Mouse (Mus musculus) gonadal fat pad, adult 2 months (tissue): ENCODE data around the gene Pdgfa. TPM values are rescaled to one million over a fixed set of nuclear protein-coding genes. Genes with fewer than 3 reads are reported as not detected.

ENCODE experiments used
- DNase-seq: peaks from one replicate; pipeline ENCODE4 v3.0.0-alpha.2; 2012; ENCODE audit warnings: low read depth
- polyA plus RNA-seq: library from polyadenylated mRNA; depleted of rRNA; stranded (reverse); fragments of >200 nt; gene quantifications from 2 replicates; pipeline ENCODE4 v1.2.3, GENCODE M21; 2012

Gene Pdgfa
- polyA plus RNA-seq, 1 experiment: 14.6 TPM

GRCm38 (mm10) chr5:138994786-138995720, 2.1 kb downstream of the Pdgfa start:
- DNase-seq: no peak

DNA sequence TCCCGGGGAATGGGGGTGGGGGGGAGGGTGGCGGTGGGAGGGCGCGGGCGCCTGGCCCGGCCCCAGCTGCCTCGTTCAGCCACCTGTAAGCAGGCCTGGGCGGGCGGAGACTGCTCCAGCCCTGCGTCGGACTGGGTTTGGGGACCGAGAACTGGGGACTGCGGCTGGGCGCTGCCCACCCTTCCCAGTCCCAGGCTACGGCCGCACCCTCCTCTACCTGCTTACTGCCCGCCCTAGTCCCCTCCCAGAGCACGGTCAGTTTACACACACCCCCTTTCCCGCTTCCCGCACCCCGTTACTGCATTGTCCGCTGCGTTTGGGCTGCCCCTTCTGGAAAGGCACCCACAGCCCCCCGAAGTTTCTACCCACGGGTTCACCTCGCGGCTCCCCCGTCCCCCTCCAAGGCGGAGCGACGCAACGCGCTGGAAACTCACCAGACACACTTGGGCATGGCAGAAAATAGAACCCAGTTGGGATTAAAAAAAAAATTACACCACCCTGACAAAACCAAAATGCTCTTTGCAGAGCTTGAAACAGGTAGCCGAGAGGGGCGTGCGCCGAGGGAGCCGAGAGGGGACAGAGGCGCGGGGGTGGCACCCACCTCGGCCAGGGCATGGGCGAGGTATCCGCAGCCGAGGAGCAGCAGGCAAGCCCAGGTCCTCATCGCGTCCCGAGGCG, 2.9 kb downstream of the Pdgfa start:
- no peak for DNase-seq

DNA sequence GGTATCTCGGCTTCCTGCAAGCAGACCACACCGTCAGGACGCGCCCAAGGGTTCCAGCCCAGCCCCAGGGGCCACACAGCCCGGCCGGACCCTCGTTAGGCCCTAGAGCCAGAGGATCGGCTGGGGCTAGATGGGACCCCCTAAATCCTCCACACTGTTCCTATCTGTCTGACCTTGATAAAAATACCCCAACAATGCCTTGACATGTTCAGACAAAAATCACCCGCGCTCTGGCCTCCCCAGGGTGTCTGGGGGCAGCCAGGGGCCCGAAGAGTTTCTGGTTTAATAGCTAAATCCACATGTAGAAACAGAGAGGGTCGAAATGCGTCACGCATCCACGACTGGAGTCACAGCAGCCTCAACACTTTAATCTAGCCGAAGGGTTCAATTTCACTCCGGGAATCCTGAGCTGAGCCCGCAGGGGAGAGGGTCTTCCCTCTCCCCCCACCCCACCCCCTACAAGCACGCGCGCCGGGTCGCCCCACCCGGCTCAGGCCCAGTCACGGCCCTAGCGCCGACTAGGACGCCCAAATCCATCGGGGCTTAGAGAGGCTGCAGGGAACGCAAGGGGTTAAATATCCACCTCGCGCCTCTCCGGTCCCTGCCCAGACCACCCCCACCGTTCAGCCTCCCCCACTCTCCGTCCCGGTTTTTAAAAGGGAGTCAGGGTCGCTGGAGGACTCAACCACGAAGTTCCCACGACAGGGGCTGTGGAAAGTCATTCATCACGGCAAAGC, 3.6 kb downstream of the Pdgfa start:
- no peak for DNase-seq

DNA sequence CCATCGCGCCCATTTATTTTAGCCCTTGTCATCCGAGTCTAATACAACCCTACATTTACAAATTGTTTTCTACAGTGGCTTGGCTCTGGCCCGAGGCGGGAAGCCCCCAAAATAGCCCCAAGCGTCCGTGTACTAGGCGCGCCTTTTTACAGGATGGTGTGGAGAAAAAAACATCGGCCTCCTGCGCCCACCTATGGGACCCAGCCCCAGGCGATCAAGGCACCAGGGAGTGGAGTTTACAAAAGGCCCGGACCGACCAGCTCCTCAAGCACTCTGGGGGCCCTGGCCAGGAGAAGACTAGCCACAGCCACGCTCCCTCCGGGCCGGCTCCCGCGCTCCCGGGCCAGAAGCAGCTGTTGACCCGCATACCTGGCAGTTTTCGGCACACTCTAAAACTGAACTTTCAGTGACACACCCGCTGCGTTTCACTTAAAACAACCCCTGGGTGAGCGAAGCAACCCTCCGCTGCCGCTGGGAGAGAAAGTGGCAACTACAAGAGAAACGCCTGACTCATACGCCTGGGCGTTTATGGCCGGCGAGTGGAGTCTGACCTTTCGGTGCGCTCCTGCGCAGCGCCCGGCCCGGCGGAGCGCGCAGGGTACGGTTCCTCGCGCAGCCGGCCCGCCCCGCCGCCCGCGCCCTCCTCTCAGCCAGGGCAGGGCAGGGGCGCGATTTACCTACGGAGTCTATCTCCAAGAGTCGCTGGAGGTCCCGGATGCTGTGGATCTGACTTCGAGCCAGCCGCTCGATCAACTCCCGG, 4.4 kb downstream of the Pdgfa start:
- DNase-seq: no peak

- no peak for DNase-seq
These were observed 5.4 kb downstream of the Pdgfa start for GRCm38 (mm10) chr5:138991734-138992133.

DNA sequence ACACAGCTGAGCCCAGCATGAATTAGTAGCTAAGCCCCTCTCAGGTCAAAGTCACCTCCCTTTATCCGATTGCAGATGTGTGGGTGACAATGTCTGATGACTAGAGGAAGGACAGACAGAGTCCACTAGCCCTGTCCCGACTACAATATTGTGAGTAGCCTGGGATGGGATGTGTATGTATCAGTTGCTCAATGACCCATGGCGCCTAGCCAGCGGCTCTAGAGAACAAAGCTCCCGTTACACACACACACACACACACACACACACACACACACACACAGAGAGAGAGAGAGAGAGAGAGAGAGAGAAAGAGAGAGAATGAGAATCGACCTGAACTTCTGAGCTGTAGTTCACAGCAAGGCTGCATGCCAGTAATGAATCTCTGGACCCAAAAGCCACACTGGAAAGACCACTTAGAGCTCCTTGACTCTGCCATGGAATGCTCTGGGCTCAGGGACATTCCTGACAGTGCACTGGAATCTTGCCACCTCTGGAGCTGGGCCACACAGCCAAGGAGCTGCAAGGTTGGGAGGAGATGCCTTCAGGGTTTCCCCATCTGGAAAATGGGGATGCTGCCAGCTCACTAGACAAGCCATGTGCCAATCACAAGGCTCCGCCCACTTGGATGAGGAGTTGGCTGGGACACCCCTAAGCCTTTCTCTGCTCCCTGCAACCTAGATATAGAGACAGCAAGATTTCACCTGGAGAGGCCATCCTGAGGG, 6.3 kb downstream of the Pdgfa start:
- no peak for DNase-seq

DNA sequence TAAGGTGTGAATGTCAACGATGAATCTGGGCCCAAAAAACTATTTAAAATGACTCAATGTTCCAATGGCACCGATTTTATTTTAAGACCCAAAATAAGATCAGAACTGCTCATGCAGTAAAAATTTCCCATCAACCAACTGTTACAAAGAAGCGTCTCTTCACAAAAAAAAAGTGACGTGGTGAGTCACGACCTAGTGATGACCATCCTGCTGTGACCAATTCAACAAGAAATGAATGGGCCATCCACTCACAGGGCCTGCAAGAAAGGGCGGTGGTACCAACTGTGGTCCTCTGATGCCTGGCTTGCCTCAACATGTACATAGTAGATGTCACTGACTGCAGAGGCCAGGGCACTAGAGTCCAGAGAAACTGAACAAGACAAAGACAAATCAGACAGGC, 7.6 kb downstream of the Pdgfa start:
- no peak for DNase-seq

DNA sequence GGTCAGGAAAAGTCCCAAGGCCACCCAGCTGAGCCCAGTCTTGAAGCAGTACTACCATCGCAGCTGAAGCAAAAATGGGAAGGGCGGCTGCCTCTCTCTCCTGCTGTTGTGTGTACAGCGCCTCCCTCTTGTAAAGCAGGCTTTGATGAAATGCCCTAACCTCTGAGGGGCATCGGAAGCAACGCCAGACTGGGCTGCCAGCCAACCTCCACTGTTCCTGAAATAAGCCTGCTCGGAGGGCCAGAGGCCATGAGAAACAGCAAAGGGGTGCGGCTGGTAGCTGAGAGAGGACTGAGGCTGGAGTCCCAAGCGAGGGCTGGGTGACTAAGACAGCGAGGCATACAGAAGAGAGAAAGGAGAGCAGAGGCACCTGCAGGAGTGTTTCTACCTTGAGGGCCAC, 8.4 kb downstream of the Pdgfa start:
- DNase-seq: no peak

DNA sequence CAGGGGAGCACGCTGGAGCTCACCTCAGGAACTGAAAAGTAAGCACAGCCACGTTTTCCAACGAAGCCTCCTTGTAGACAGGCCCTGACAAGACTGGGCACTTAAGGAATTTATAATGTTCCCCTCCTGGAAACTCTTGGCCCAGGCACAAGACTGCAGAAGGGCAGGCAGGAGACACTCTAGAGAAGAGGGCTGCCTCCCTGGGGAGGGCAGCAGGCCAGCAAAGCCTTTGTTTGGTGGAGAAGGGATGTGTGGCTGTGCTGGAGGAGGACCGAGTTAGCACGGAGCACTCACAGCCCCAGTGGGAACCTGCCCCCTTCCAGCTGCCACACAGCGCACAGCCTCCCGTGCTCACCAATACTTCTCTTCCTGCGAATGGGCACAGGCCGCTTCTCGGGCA, 9.2 kb downstream of the Pdgfa start:
- no peak for DNase-seq

- DNase-seq: no peak
These were observed 15.2 kb downstream of the Pdgfa start for GRCm38 (mm10) chr5:138981921-138982320.

GRCm38 (mm10) chr5:138980608-138981007, 16.6 kb downstream of the Pdgfa start:
- no peak for DNase-seq

- DNase-seq: no peak
These were observed 17.3 kb downstream of the Pdgfa start for GRCm38 (mm10) chr5:138979840-138980239.

DNA sequence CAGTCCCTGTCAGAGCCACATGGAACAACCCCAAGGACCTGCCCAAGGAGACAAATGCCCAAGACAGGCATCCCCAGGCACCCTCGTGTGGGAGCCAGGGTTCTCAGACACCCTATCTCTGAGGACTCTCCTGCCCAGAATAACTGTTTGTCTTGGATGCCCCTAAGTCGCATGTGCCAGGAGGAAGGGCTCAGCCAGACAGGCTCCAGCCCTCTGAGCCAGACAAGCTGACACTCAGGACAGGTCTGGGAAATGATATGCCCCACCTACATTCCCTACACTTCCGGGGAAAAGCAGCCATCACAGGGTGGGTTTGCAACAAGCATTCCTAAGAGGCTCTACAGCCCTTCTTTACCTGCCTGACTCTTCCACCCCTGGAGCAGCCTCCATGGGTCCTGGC, 19.4 kb downstream of the Pdgfa start:
- no peak for DNase-seq

- DNase-seq: no peak
These were observed 22.2 kb downstream of the Pdgfa start for GRCm38 (mm10) chr5:138974911-138975485.

- DNase-seq: no peak
These were observed 23.7 kb downstream of the Pdgfa start for GRCm38 (mm10) chr5:138973480-138973879.

DNA sequence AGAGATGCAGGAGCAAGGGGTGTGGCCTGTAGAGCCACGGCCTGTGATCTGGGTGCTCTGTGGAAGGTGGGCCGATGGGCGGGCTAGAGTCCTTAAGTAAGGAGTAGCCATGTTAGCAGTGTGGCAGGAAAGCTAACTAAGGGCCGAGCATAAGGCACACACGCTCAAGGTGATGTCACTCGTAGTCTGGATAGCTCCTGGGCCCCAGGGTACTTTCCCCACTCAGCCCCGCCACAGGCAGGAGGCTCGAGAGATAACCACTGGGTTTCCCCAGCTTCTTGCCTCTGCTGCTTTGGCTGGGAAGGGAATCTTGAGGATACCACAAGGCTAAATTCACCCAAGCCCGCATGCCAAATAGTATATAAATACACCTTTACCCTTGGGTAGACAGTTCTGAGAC, 25.8 kb downstream of the Pdgfa start:
- no peak for DNase-seq

DNA sequence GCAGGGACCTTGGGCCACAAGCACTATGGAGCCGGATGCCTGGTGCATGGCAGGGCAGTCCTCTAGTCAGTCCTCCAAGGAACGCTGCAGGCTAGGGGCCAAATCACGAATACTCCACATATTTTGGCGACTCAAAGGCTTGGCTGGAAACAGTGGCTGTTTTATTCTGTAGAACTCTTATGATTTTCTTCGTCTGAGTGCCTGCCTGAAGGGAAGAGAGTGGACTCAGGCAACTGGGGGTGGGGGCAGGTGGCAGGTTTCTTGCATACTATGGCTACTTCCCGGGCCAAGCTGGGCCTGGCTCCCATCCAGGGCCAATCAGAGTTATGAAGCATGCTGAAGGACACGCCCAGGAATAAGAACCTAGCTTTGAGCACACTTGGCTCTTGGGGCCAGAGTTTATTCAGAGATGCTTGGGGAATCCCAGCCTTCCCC, 27.1 kb downstream of the Pdgfa start:
- DNase-seq: no peak

DNA sequence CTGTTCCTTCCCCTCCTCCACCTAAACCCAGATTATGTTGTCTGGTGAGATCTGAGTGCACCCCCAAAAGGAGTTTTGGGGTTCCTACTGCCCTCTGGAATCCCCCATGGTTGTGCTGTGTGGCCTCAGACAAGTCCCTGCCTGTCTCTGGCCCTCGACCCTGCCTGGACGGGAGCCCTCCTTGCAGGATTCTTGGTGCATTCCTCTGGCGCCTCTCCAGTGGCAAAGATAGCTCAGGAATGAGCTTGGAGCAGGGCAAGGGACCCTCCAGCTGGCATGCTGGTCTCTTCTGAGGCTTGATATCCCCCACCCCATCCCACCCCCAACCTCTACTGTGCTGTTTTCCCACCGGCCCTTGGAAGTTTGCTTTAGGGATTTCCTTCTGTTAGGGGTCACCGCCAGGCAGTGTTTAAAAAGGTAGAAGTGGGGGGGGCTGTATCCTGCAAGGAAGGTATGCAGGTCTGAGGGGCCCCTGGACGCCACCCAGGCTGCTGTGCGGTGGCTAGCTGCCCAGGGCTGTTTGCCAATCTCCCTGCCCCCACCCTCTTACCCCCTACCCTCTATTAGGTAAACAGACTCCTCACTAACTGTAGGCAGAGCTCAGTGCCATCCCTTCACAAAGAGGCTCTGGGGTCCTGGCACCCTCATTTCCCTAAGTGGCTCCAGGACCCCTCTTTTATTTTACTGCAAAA, 31.0 kb downstream of the Pdgfa start:
- no peak for DNase-seq

- no peak for DNase-seq
These were observed 31.6 kb downstream of the Pdgfa start for GRCm38 (mm10) chr5:138965590-138965989.

DNA sequence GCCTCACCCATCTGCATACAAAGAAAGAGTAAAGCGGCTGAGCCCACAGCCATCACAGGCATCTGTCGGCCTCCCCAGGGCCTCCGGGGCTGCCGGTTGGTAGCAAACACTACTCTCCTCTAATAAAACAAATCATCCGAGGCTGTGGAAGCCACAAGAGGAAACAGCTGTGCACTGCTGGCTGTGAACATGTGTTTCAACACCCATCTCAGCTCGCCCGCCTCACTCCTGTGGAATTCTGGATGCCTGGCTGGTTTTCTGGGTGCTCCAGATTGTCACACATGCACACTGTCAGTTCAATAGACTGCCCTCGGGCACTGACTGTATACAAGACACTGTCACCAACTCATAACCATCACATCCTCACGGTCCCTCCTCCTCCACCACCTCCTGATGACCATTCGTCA, 40.7 kb downstream of the Pdgfa start:
- no peak for DNase-seq
